Comparison of ENCODE assay signal across 12 mouse cellular contexts in genomic region chr3:127005898-127006673, GRCm38 (mm10).
A peak's percentile ranks its signal among the peaks of the same experiment; 100 is the strongest.
DNase-seq lines count a peak whose midpoint lies in the region; ATAC-seq and TF ChIP-seq lines count a peak whose summit lies in the region.
"Had no signal": no experiment of that assay in that cellular context is flagged by ENCODE, and none has a peak within 500 bp of the region (broad histone marks: within the 10 kb centered on the region; RNA-seq: fewer than 3 reads in every experiment).

No protein-coding gene starts in this region.

- peaks cover 65% of the 10 kb centered on the region for H3K36me3 ChIP-seq in forebrain, embryonic 15.5 days
- H3K36me3 ChIP-seq in forebrain, embryonic 12.5 days (replicated peaks) = peaks cover 41% of the 10 kb centered on the region
- H3K36me3 ChIP-seq in midbrain, embryonic 12.5 days = peaks cover 51% of the 10 kb centered on the region
- peaks cover 42% of the 10 kb centered on the region for H3K36me3 ChIP-seq in midbrain, postnatal 0 days (ENCODE audit: insufficient read depth, low read length)
- H3K36me3 ChIP-seq in liver, embryonic 16.5 days (ENCODE audit: control insufficient read depth, insufficient read depth) = no peaks in the 10 kb centered on the region

- ATAC-seq in forebrain, embryonic 15.5 days (replicated peaks) = peak; percentile 53
- no peak for ATAC-seq in forebrain, embryonic 12.5 days (ENCODE audit: low FRiP score)
- ATAC-seq in midbrain, embryonic 12.5 days (ENCODE audit: low FRiP score, low read depth) = peak; percentile 20; the same call in 1 of the 2 replicates
- ATAC-seq in midbrain, postnatal 0 days (ENCODE audit: low FRiP score) = no peak
- peak; percentile 22; the same call in 1 of the 2 replicates for ATAC-seq in liver, embryonic 16.5 days (ENCODE audit: low read depth)
- ATAC-seq in activated CD4-positive, CD25-positive, alpha-beta regulatory T cell, adult 4 months = no peak
- ATAC-seq: forebrain, embryonic 16.5 days; inflammation-experienced regulatory T-cells, adult 6 months had no signal

- TF ChIP-seq CTCF in midbrain, postnatal 0 days (IDR thresholded peaks at IDR 0.05) = no peak

- H3K9ac ChIP-seq in forebrain, embryonic 15.5 days (replicated peaks) = no peak overlapping the region
- H3K9ac ChIP-seq in forebrain, embryonic 12.5 days = no peak overlapping the region
- no peak overlapping the region for H3K9ac ChIP-seq in midbrain, embryonic 12.5 days (replicated peaks)
- no peak overlapping the region for H3K9ac ChIP-seq in midbrain, postnatal 0 days (replicated peaks; ENCODE audit: low read length, poor library complexity, severe bottlenecking)
- no peak overlapping the region for H3K9ac ChIP-seq in liver, embryonic 16.5 days (ENCODE audit: low read depth, low read length)

- WGBS in forebrain, embryonic 15.5 days = 92% methylated on average over 9 of the region's 9 CpGs
- WGBS in forebrain, embryonic 12.5 days = 89% methylated on average over 9 of the region's 9 CpGs
- 92% methylated on average over 9 of the region's 9 CpGs for WGBS in midbrain, embryonic 12.5 days
- WGBS in midbrain, postnatal 0 days = 90% methylated on average over 9 of the region's 9 CpGs
- WGBS in liver, embryonic 16.5 days (ENCODE audit: insufficient replicate concordance) = 58% methylated on average over 9 of the region's 9 CpGs

- DNase-seq in midbrain, postnatal 0 days (ENCODE audit: low spot score) = no peak
- DNase-seq in yolk sac, embryonic 10.5 days (ENCODE audit: low spot score) = peak; percentile 19
- DNase-seq in urinary bladder, postnatal 14 days (ENCODE audit: low spot score) = no peak
- DNase-seq: B cell, adult 2 months; thymus, adult 18-20 months had no signal

- H3K4me3 ChIP-seq in forebrain, embryonic 15.5 days = no peak overlapping the region
- H3K4me3 ChIP-seq in forebrain, embryonic 12.5 days (replicated peaks) = no peak overlapping the region
- H3K4me3 ChIP-seq in midbrain, embryonic 12.5 days = no peak overlapping the region
- no peak overlapping the region for H3K4me3 ChIP-seq in midbrain, postnatal 0 days (ENCODE audit: low read depth, low read length)
- H3K4me3 ChIP-seq in liver, embryonic 16.5 days (ENCODE audit: low read depth, low read length) = no peak overlapping the region

- H3K4me1 ChIP-seq in forebrain, embryonic 15.5 days = no peaks in the 10 kb centered on the region
- H3K4me1 ChIP-seq in forebrain, embryonic 12.5 days = no peaks in the 10 kb centered on the region
- H3K4me1 ChIP-seq in midbrain, embryonic 12.5 days = no peaks in the 10 kb centered on the region
- H3K4me1 ChIP-seq in midbrain, postnatal 0 days (ENCODE audit: insufficient read depth, low read length) = no peaks in the 10 kb centered on the region
- H3K4me1 ChIP-seq in liver, embryonic 16.5 days (ENCODE audit: control insufficient read depth, low read depth, low read length) = no peaks in the 10 kb centered on the region

- no peak overlapping the region for H3K27ac ChIP-seq in forebrain, embryonic 15.5 days (replicated peaks)
- H3K27ac ChIP-seq in forebrain, embryonic 12.5 days = no peak overlapping the region
- no peak overlapping the region for H3K27ac ChIP-seq in midbrain, embryonic 12.5 days (replicated peaks)
- H3K27ac ChIP-seq in midbrain, postnatal 0 days (ENCODE audit: low read depth, low read length) = no peak overlapping the region
- H3K27ac ChIP-seq in liver, embryonic 16.5 days (ENCODE audit: low read length) = no peak overlapping the region

- no peak overlapping the region for H3K4me2 ChIP-seq in forebrain, embryonic 15.5 days (replicated peaks)
- no peak overlapping the region for H3K4me2 ChIP-seq in forebrain, embryonic 12.5 days
- H3K4me2 ChIP-seq in midbrain, embryonic 12.5 days (replicated peaks) = no peak overlapping the region
- H3K4me2 ChIP-seq in midbrain, postnatal 0 days (ENCODE audit: low read depth, low read length, poor library complexity, severe bottlenecking) = no peak overlapping the region
- no peak overlapping the region for H3K4me2 ChIP-seq in liver, embryonic 16.5 days (ENCODE audit: low read depth, low read length)

- no peaks in the 10 kb centered on the region for H3K9me3 ChIP-seq in forebrain, embryonic 15.5 days
- H3K9me3 ChIP-seq in forebrain, embryonic 12.5 days = no peaks in the 10 kb centered on the region
- H3K9me3 ChIP-seq in midbrain, embryonic 12.5 days = no peaks in the 10 kb centered on the region
- H3K9me3 ChIP-seq in midbrain, postnatal 0 days (ENCODE audit: low read length) = no peaks in the 10 kb centered on the region
- H3K9me3 ChIP-seq in liver, embryonic 16.5 days (replicated peaks; ENCODE audit: control insufficient read depth, low read length) = no peaks in the 10 kb centered on the region

- H3K27me3 ChIP-seq in forebrain, embryonic 15.5 days = no peaks in the 10 kb centered on the region
- H3K27me3 ChIP-seq in forebrain, embryonic 12.5 days = no peaks in the 10 kb centered on the region
- H3K27me3 ChIP-seq in midbrain, embryonic 12.5 days = no peaks in the 10 kb centered on the region
- no peaks in the 10 kb centered on the region for H3K27me3 ChIP-seq in midbrain, postnatal 0 days (ENCODE audit: insufficient read depth, low read length)
- no peaks in the 10 kb centered on the region for H3K27me3 ChIP-seq in liver, embryonic 16.5 days (ENCODE audit: control insufficient read depth, insufficient read depth, low read depth, low read length)

Comparison
In these comparisons a context has a peak if more than half of its experiments do, and no peak if none do; other contexts are left out.
1. ATAC-seq: peak in forebrain, embryonic 15.5 days (single experiment), midbrain, embryonic 12.5 days (single experiment) and liver, embryonic 16.5 days (single experiment); none in forebrain, embryonic 12.5 days (single experiment), midbrain, postnatal 0 days (single experiment) and activated CD4-positive, CD25-positive, alpha-beta regulatory T cell, adult 4 months (single experiment).